Mouse (Mus musculus): ENCODE data around the gene Tdrd6.

Tdrd6 gene

GRCm38 (mm10) chr17:43619156-43619555 is 10.9 kb downstream of the Tdrd6 start:
- 84% methylated on average over 9 of the region's 9 CpGs for WGBS

GRCm38 (mm10) chr17:43612221-43612620 is 17.9 kb downstream of the Tdrd6 start:
- WGBS = 65% methylated on average over 3 of the region's 3 CpGs

GRCm38 (mm10) chr17:43611586-43611985 is 18.5 kb downstream of the Tdrd6 start:
- WGBS = 14% methylated on average over 7 of the region's 7 CpGs

- WGBS = 15% methylated on average over 3 of the region's 3 CpGs
These were observed 23.4 kb downstream of the Tdrd6 start for GRCm38 (mm10) chr17:43606704-43607103.

- 56% methylated on average over 4 of the region's 4 CpGs for WGBS
These were observed 31.4 kb downstream of the Tdrd6 start for GRCm38 (mm10) chr17:43598706-43599105.

- 97% methylated on average over 2 of the region's 2 CpGs for WGBS
These were observed 32.4 kb downstream of the Tdrd6 start for GRCm38 (mm10) chr17:43597742-43598141.

GRCm38 (mm10) chr17:43592296-43593291 is 37.5 kb downstream of the Tdrd6 start:
- 68% methylated on average over 21 of the region's 21 CpGs for WGBS

GRCm38 (mm10) chr17:43590531-43590930 is 39.6 kb downstream of the Tdrd6 start:
- WGBS = 82% methylated on average over 5 of the region's 5 CpGs

GRCm38 (mm10) chr17:43589750-43590149 is 40.3 kb downstream of the Tdrd6 start:
- 95% methylated on average over 6 of the region's 6 CpGs for WGBS

- WGBS = 93% methylated on average over 2 of the region's 2 CpGs
These were observed 42.8 kb downstream of the Tdrd6 start for GRCm38 (mm10) chr17:43587278-43587677.

GRCm38 (mm10) chr17:43584771-43585170 is 45.3 kb downstream of the Tdrd6 start:
- WGBS = 72% methylated on average over 7 of the region's 7 CpGs

GRCm38 (mm10) chr17:43581012-43581467 is 49.1 kb downstream of the Tdrd6 start:
- 21% methylated on average over 8 of the region's 8 CpGs for WGBS

- 32% methylated on average over 3 of the region's 3 CpGs for whole genome bisulfite sequencing
These were observed 49.6 kb downstream of the Tdrd6 start for GRCm38 (mm10) chr17:43580456-43580855.

GRCm38 (mm10) chr17:43573624-43574073 is 56.5 kb downstream of the Tdrd6 start:
- 48% methylated on average over 3 of the region's 3 CpGs for WGBS

- WGBS = 66% methylated on average over 7 of the region's 7 CpGs
These were observed 60.8 kb downstream of the Tdrd6 start for GRCm38 (mm10) chr17:43569287-43569686.

- WGBS = 2% methylated on average over 34 of the region's 34 CpGs
These were observed 61.9 kb downstream of the Tdrd6 start, which contains the start of gene Pla2g7 for GRCm38 (mm10) chr17:43567992-43568888. Pla2g7 (plus strand) TSS chr17:43568098.

- WGBS = 16% methylated on average over 12 of the region's 12 CpGs
These were observed 62.5 kb downstream of the Tdrd6 start for GRCm38 (mm10) chr17:43567593-43567991.
